ENCODE assay signal across 8 mouse cellular contexts in the genomic region with DNA sequence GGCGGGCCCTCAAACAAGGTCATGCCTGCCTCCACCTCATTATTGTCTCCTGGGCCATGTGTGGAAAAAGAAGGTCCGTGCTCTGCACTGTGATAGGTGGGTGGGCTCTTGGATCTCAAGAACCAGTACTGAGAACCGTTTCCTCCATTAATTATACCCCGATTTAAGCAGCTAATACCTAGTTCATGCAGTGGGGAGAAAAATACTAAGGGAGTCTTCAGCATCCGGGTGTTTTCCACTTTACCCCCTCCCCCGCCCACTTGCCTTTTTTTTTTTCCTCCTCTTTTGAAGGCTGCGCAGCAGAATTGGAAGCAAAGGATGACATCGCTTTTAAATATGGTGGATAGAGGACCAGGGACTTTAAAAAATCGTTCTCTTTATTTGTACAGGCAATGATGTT. TPM values are rescaled to one million over a fixed set of nuclear protein-coding genes. Genes with fewer than 3 reads are reported as not detected.
DNase-seq lines count a peak whose midpoint lies in the region; ATAC-seq and TF ChIP-seq lines count a peak whose summit lies in the region.

No protein-coding gene starts in this region.

- ATAC-seq in G1E (ENCODE audit: extremely low read depth, insufficient number of reproducible peaks, low FRiP score, poor library complexity, severe bottlenecking), result no peak
- ATAC-seq in hindbrain, embryonic 13.5 days (ENCODE audit: low FRiP score), result peak; percentile 62
- ATAC-seq in midbrain, embryonic 14.5 days (ENCODE audit: low FRiP score, low TSS enrichment), result peak; percentile 48

- no peak for TF ChIP-seq CTCF in left cerebral cortex, adult 2 months (IDR thresholded peaks at IDR 0.05)
- TF ChIP-seq CTCF in G1E (IDR thresholded peaks at IDR 0.05; ENCODE audit: low read depth, low read length), result no peak

- peaks cover 30% of the 10 kb centered on the region for H3K4me1 ChIP-seq in G1E (ENCODE audit: insufficient read depth, low read depth, low read length)
- peaks cover 36% of the 10 kb centered on the region for H3K4me1 ChIP-seq in hindbrain, embryonic 13.5 days (replicated peaks)
- peaks cover 21% of the 10 kb centered on the region for H3K4me1 ChIP-seq in midbrain, embryonic 14.5 days (ENCODE audit: control insufficient read depth, insufficient read depth, low read length)

- DNase-seq in left cerebral cortex, adult 2 months (ENCODE audit: extremely low spot score in 1 of 2, low spot score in 2 of 2), result peak in 1 of 2 experiments; percentile 19
- no peak for DNase-seq in left cerebral cortex, adult 8-10 months (ENCODE audit: low spot score in 2 of 2)
- DNase-seq in G1E (ENCODE audit: low spot score), result peak; percentile 6
- peak; percentile 53 for DNase-seq in cerebellum, adult 9-11 months
- peak; percentile 77 for DNase-seq in midbrain, embryonic 14.5 days
- no peak for DNase-seq in ovary, postnatal 36 days (ENCODE audit: low spot score)
- DNase-seq in gastrocnemius, adult 18-20 months (ENCODE audit: low spot score), result no peak

- intact Hi-C loops in left cerebral cortex, adult 2 months (cut with DNase I), result loop anchor here (5.0 to 10.0 kb wide), 2 partner anchors 772 to 1099 kb away; a partner anchor contains a TSS

- peak overlapping the region; percentile 70 for H3K4me2 ChIP-seq in hindbrain, embryonic 13.5 days
- H3K4me2 ChIP-seq in midbrain, embryonic 14.5 days (ENCODE audit: low read length), result peak overlapping the region; percentile 80

- H3K9me3 ChIP-seq in G1E (replicated peaks), result no peaks in the 10 kb centered on the region
- no peaks in the 10 kb centered on the region for H3K9me3 ChIP-seq in hindbrain, embryonic 13.5 days
- no peaks in the 10 kb centered on the region for H3K9me3 ChIP-seq in midbrain, embryonic 14.5 days (ENCODE audit: control insufficient read depth, low read length)

- WGBS in hindbrain, embryonic 13.5 days, result 10% methylated on average over 9 of the region's 9 CpGs
- 10% methylated on average over 9 of the region's 9 CpGs for WGBS in midbrain, embryonic 14.5 days

- H3K9ac ChIP-seq in hindbrain, embryonic 13.5 days, result peak overlapping the region; percentile 94
- peak overlapping the region; percentile 88 for H3K9ac ChIP-seq in midbrain, embryonic 14.5 days (replicated peaks; ENCODE audit: low read length)

- H3K36me3 ChIP-seq in G1E (replicated peaks), result peaks cover 41% of the 10 kb centered on the region
- peaks cover 18% of the 10 kb centered on the region for H3K36me3 ChIP-seq in hindbrain, embryonic 13.5 days
- H3K36me3 ChIP-seq in midbrain, embryonic 14.5 days (ENCODE audit: control insufficient read depth, insufficient read depth, low read length), result peaks cover 19% of the 10 kb centered on the region

- peak overlapping the region; percentile 100 for H3K27ac ChIP-seq in left cerebral cortex, adult 2 months
- peak overlapping the region; percentile 91 for H3K27ac ChIP-seq in hindbrain, embryonic 13.5 days
- peak overlapping the region; percentile 92 for H3K27ac ChIP-seq in midbrain, embryonic 14.5 days (replicated peaks; ENCODE audit: low read depth, low read length)

- peak overlapping the region; percentile 98 for H3K4me3 ChIP-seq in left cerebral cortex, adult 2 months
- H3K4me3 ChIP-seq in G1E (ENCODE audit: low read depth, low read length), result peak overlapping the region; percentile 87
- H3K4me3 ChIP-seq in hindbrain, embryonic 13.5 days, result peak overlapping the region; percentile 91
- peak overlapping the region; percentile 84 for H3K4me3 ChIP-seq in midbrain, embryonic 14.5 days (replicated peaks; ENCODE audit: low read depth, low read length)

- 0 out of 2 replicates have a peak, but pooled peaks cover 2% of the 10 kb centered on the region for H3K27me3 ChIP-seq in G1E (ENCODE audit: insufficient read depth, low read length)
- no peaks in the 10 kb centered on the region for H3K27me3 ChIP-seq in hindbrain, embryonic 13.5 days
- no peaks in the 10 kb centered on the region for H3K27me3 ChIP-seq in midbrain, embryonic 14.5 days (ENCODE audit: control insufficient read depth, insufficient read depth, low read length)

RNA-seq across cellular contexts. Expression of a gene that starts 1.1 kb away (rescaled TPM):
- 100 to 1,000 TPM; 707 to 713 TPM for total RNA-seq in left cerebral cortex, adult 2 months (2021)
- total RNA-seq in left cerebral cortex, adult 8-10 months (2022), result 100 to 1,000 TPM; 760 to 878 (median 821) TPM
- total RNA-seq in G1E (2014; fragmentation: Nextera tagmentation) (13.0 and 17.6 TPM in 2 replicates), G1E (2017) (51.7 and 67.0 TPM in 2 replicates)
- 51.5 and 55.4 TPM in 2 replicates for polyA plus RNA-seq in G1E (2012)
- 175 and 180 TPM in 2 replicates for polyA plus RNA-seq in hindbrain, embryonic 13.5 days (2015; fragmentation: Nextera tagmentation; extraction: Ambion mirVana)
- polyA plus RNA-seq in midbrain, embryonic 14.5 days (2014; fragmentation: Nextera tagmentation; extraction: Ambion mirVana), result 72.0 and 102 TPM in 2 replicates
- total RNA-seq in gastrocnemius, adult 18-20 months (2021), result 100 to 1,000 TPM in 1 of 2 experiments, 10 to 100 TPM in 1; 61.3 to 105 TPM

RNA-seq across cellular contexts. Expression of a gene that starts 21.7 kb away (rescaled TPM):
- total RNA-seq in left cerebral cortex, adult 2 months (2021), result not detected
- not detected for total RNA-seq in left cerebral cortex, adult 8-10 months (2022)
- total RNA-seq in G1E (2014; fragmentation: Nextera tagmentation) (not detected in 2 replicates), G1E (2017) (0.05 and 0.12 TPM in 2 replicates)
- polyA plus RNA-seq in G1E (2012), result not detected in 2 replicates
- polyA plus RNA-seq in hindbrain, embryonic 13.5 days (2015; fragmentation: Nextera tagmentation; extraction: Ambion mirVana), result not detected in 2 replicates
- polyA plus RNA-seq in midbrain, embryonic 14.5 days (2014; fragmentation: Nextera tagmentation; extraction: Ambion mirVana), result not detected in 2 replicates
- not detected for total RNA-seq in gastrocnemius, adult 18-20 months (2021)

RNA-seq across cellular contexts. Expression of a gene that starts 27.1 kb away (rescaled TPM):
- total RNA-seq in left cerebral cortex, adult 2 months (2021), result not detected
- total RNA-seq in left cerebral cortex, adult 8-10 months (2022), result under 1 TPM in 1 of 4 experiments, not detected in 3; 0.14 TPM
- total RNA-seq in G1E (2014; fragmentation: Nextera tagmentation) (not detected in 2 replicates), G1E (2017) (0.58 and 1.4 TPM in 2 replicates)
- not detected in 2 replicates for polyA plus RNA-seq in G1E (2012)
- polyA plus RNA-seq in hindbrain, embryonic 13.5 days (2015; fragmentation: Nextera tagmentation; extraction: Ambion mirVana), result not detected in 2 replicates
- not detected in 2 replicates for polyA plus RNA-seq in midbrain, embryonic 14.5 days (2014; fragmentation: Nextera tagmentation; extraction: Ambion mirVana)
- total RNA-seq in gastrocnemius, adult 18-20 months (2021), result under 1 TPM in 1 of 2 experiments, not detected in 1; 0.31 TPM

RNA-seq across cellular contexts. Expression of a gene that starts 43.6 kb away (rescaled TPM):
- not detected for total RNA-seq in left cerebral cortex, adult 2 months (2021)
- not detected for total RNA-seq in left cerebral cortex, adult 8-10 months (2022)
- not detected in 2 replicates for total RNA-seq in G1E (2014; fragmentation: Nextera tagmentation)
- total RNA-seq in G1E (2017), result 0.12 and 0.16 TPM in 2 replicates
- not detected in 2 replicates for polyA plus RNA-seq in G1E (2012)
- polyA plus RNA-seq in hindbrain, embryonic 13.5 days (2015; fragmentation: Nextera tagmentation; extraction: Ambion mirVana), result 0.10 TPM in 1 of 2 replicates, not detected in the other
- polyA plus RNA-seq in midbrain, embryonic 14.5 days (2014; fragmentation: Nextera tagmentation; extraction: Ambion mirVana), result 0.12 TPM in 1 of 2 replicates, not detected in the other
- not detected for total RNA-seq in gastrocnemius, adult 18-20 months (2021)

RNA-seq across cellular contexts. Expression of a gene that starts 57.5 kb away (rescaled TPM):
- total RNA-seq in left cerebral cortex, adult 2 months (2021), result not detected
- not detected for total RNA-seq in left cerebral cortex, adult 8-10 months (2022)
- not detected in 2 replicates for total RNA-seq in G1E (2014; fragmentation: Nextera tagmentation)
- total RNA-seq in G1E (2017), result not detected in 2 replicates
- polyA plus RNA-seq in G1E (2012), result not detected in 2 replicates
- not detected in 2 replicates for polyA plus RNA-seq in hindbrain, embryonic 13.5 days (2015; fragmentation: Nextera tagmentation; extraction: Ambion mirVana)
- polyA plus RNA-seq in midbrain, embryonic 14.5 days (2014; fragmentation: Nextera tagmentation; extraction: Ambion mirVana), result not detected in 2 replicates
- not detected for total RNA-seq in gastrocnemius, adult 18-20 months (2021)

Comparison
In these comparisons a context has a peak if more than half of its experiments do, and no peak if none do; other contexts are left out.
1. DNase-seq: peak in G1E (single experiment), cerebellum, adult 9-11 months (single experiment) and midbrain, embryonic 14.5 days (single experiment); none in left cerebral cortex, adult 8-10 months (0 of 2), ovary, postnatal 36 days (single experiment) and gastrocnemius, adult 18-20 months (single experiment).
2. RNA of a gene that starts 1.1 kb away (total RNA-seq): 760 to 878 TPM in left cerebral cortex, adult 8-10 months and 707 to 713 TPM in left cerebral cortex, adult 2 months; 61.3 to 105 TPM in gastrocnemius, adult 18-20 months and 13.0 to 67.0 TPM in G1E; every median in the first group is over 4 times any median in the second.
3. Peak in every context shown above with its lines, with median percentiles within 50 percentile points of each other: H3K27ac ChIP-seq and H3K4me3 ChIP-seq.